In genomic region chr10:107931833-107932828, GRCm38 (mm10) we compare ENCODE assay signal across 8 mouse cellular contexts. TPM values are rescaled to one million over a fixed set of nuclear protein-coding genes. Genes with fewer than 3 reads are reported as not detected.
DNase-seq lines count a peak whose midpoint lies in the region; ATAC-seq and TF ChIP-seq lines count a peak whose summit lies in the region.

No protein-coding gene starts in this region.

- no peaks in the 10 kb centered on the region for H3K27me3 ChIP-seq in hindbrain, embryonic 10.5 days (ENCODE audit: insufficient read depth, poor library complexity, severe bottlenecking)
- H3K27me3 ChIP-seq in lung, postnatal 0 days (replicated peaks; ENCODE audit: insufficient read depth, low read length), result no peaks in the 10 kb centered on the region

- H3K27ac ChIP-seq in hindbrain, embryonic 10.5 days, result peak overlapping the region; percentile 51
- H3K27ac ChIP-seq in lung, postnatal 0 days (ENCODE audit: low read length), result peak overlapping the region; percentile 77

- H3K4me1 ChIP-seq in hindbrain, embryonic 10.5 days (replicated peaks), result peaks cover 12% of the 10 kb centered on the region; the same call in 1 of the 2 replicates
- no peaks in the 10 kb centered on the region for H3K4me1 ChIP-seq in lung, postnatal 0 days (ENCODE audit: insufficient read depth, low read depth, low read length)

- H3K9me3 ChIP-seq in hindbrain, embryonic 10.5 days, result no peaks in the 10 kb centered on the region
- H3K9me3 ChIP-seq in lung, postnatal 0 days (ENCODE audit: low read length), result no peaks in the 10 kb centered on the region

- peak; percentile 76 for TF ChIP-seq CTCF in lung, postnatal 0 days (IDR thresholded peaks at IDR 0.05)

- DNase-seq in ES-CJ7 (ENCODE audit: low read depth, low spot score), result peak; percentile 34
- peak; percentile 58 for DNase-seq in adrenal gland, adult 8-10 months
- peak; percentile 40 to 52 for DNase-seq in frontal cortex, postnatal 10 days (ENCODE audit: low spot score in 2 of 2)
- peak; percentile 10 for DNase-seq in hindbrain, embryonic 10.5 days (ENCODE audit: low spot score)
- peak; percentile 48 to 80 for DNase-seq in layer of hippocampus, adult 18-20 months (ENCODE audit: low spot score in 2 of 2)
- DNase-seq in lung, postnatal 0 days (ENCODE audit: low spot score), result peak; percentile 97
- peak; percentile 81 for DNase-seq in right cerebral cortex, adult 18-20 months
- DNase-seq in cerebellum, postnatal 36 days, result no peak

- TF ChIP-seq EP300 in lung, postnatal 0 days (IDR thresholded peaks at IDR 0.05), result peak; percentile 94

- ATAC-seq in lung, postnatal 0 days, result peak; percentile 84

- no peak overlapping the region for H3K4me3 ChIP-seq in hindbrain, embryonic 10.5 days
- H3K4me3 ChIP-seq in lung, postnatal 0 days (ENCODE audit: low read depth, low read length), result no peak overlapping the region

- H3K4me2 ChIP-seq in lung, postnatal 0 days (replicated peaks; ENCODE audit: low read depth, low read length), result 0 out of 2 replicates have a peak overlapping the region, but pooled peaks have one; percentile 14

- H3K36me3 ChIP-seq in hindbrain, embryonic 10.5 days, result no peaks in the 10 kb centered on the region
- no peaks in the 10 kb centered on the region for H3K36me3 ChIP-seq in lung, postnatal 0 days (ENCODE audit: insufficient read depth, low read length)

- H3K9ac ChIP-seq in lung, postnatal 0 days (replicated peaks; ENCODE audit: low read depth), result no peak overlapping the region

- 35% methylated on average over 10 of the region's 10 CpGs for WGBS in hindbrain, embryonic 10.5 days
- 8% methylated on average over 9 of the region's 10 CpGs for WGBS in lung, postnatal 0 days

RNA-seq across cellular contexts. Expression of gene Otogl, which starts 20.2 kb away (rescaled TPM):
- under 1 TPM; 0.09 to 0.38 (median 0.23) TPM for total RNA-seq in adrenal gland, adult 8-10 months (2022)
- 0.04 and 0.12 TPM in 2 replicates for polyA plus RNA-seq in hindbrain, embryonic 10.5 days (2016; fragmentation: Nextera tagmentation; extraction: Ambion mirVana)
- total RNA-seq in layer of hippocampus, adult 18-20 months (2021), result under 1 TPM; 0.32 to 0.41 TPM
- 0.01 and 0.02 TPM in 2 replicates for polyA plus RNA-seq in lung, postnatal 0 days (2015; fragmentation: Nextera tagmentation; extraction: Ambion mirVana)

Comparison
In these comparisons a context has a peak if more than half of its experiments do, and no peak if none do; other contexts are left out.
1. DNase-seq: peak in ES-CJ7 (single experiment), adrenal gland, adult 8-10 months (single experiment), frontal cortex, postnatal 10 days (2 of 2), hindbrain, embryonic 10.5 days (single experiment), layer of hippocampus, adult 18-20 months (2 of 2), lung, postnatal 0 days (single experiment) and right cerebral cortex, adult 18-20 months (single experiment); none in cerebellum, postnatal 36 days (0 of 2).